Mouse (Mus musculus): ENCODE data around the gene Rrh.

The Rrh gene

GRCm38 (mm10) chr3:129822206-129822775 is at the start of gene Rrh:
Gene Rrh, minus strand, starts transcription at chr3:129822587.
- DNase-seq (ENCODE audit: low spot score), result no peak

- DNase-seq (ENCODE audit: low spot score), result no peak
Observed at GRCm38 (mm10) chr3:129863698-129864097, 41.3 kb upstream of the Rrh start.

GRCm38 (mm10) chr3:129862592-129862991 is 40.2 kb upstream of the Rrh start:
- DNase-seq (ENCODE audit: low spot score), result no peak

- DNase-seq (ENCODE audit: low spot score), result no peak
Observed at GRCm38 (mm10) chr3:129846846-129847245, 24.5 kb upstream of the Rrh start.

- DNase-seq (ENCODE audit: low spot score), result no peak
Observed at GRCm38 (mm10) chr3:129845868-129846267, 23.5 kb upstream of the Rrh start.

GRCm38 (mm10) chr3:129838017-129838416 is 15.6 kb upstream of the Rrh start:
- no peak for DNase-seq (ENCODE audit: low spot score)

- DNase-seq (ENCODE audit: low spot score), result no peak
Observed at GRCm38 (mm10) chr3:129836965-129837364, 14.6 kb upstream of the Rrh start.

- no peak for DNase-seq (ENCODE audit: low spot score)
Observed at GRCm38 (mm10) chr3:129836051-129836697, 13.8 kb upstream of the Rrh start.

- no peak for DNase-seq (ENCODE audit: low spot score)
Observed at GRCm38 (mm10) chr3:129835388-129835934, 13.1 kb upstream of the Rrh start, which contains the start of gene Cfi. Gene Cfi, plus strand, starts transcription at chr3:129835884.

GRCm38 (mm10) chr3:129831035-129831568 is 8.7 kb upstream of the Rrh start, which contains the start of gene Gar1:
Gene Gar1, minus strand, starts transcription at chr3:129831396.
- DNase-seq (ENCODE audit: low spot score), result peak; percentile 84

- DNase-seq (ENCODE audit: low spot score), result no peak
Observed at GRCm38 (mm10) chr3:129830626-129831025, 8.2 kb upstream of the Rrh start.

- no peak for DNase-seq (ENCODE audit: low spot score)
Observed at GRCm38 (mm10) chr3:129827691-129828090, 5.3 kb upstream of the Rrh start.

- no peak for DNase-seq (ENCODE audit: low spot score)
Observed at GRCm38 (mm10) chr3:129826691-129827090, 4.3 kb upstream of the Rrh start.

- no peak for DNase-seq (ENCODE audit: low spot score)
Observed at GRCm38 (mm10) chr3:129824891-129825290, 2.5 kb upstream of the Rrh start.

GRCm38 (mm10) chr3:129824146-129824545 is 1.8 kb upstream of the Rrh start:
- no peak for DNase-seq (ENCODE audit: low spot score)

GRCm38 (mm10) chr3:129823293-129823692 is 906 bp upstream of the Rrh start:
- peak; percentile 20 for DNase-seq (ENCODE audit: low spot score)

GRCm38 (mm10) chr3:129821736-129822135 is 651 bp downstream of the Rrh start:
- DNase-seq (ENCODE audit: low spot score), result no peak

GRCm38 (mm10) chr3:129820847-129821246 is 1.5 kb downstream of the Rrh start:
- DNase-seq (ENCODE audit: low spot score), result no peak

- DNase-seq (ENCODE audit: low spot score), result no peak
Observed at GRCm38 (mm10) chr3:129803765-129804164, 18.6 kb downstream of the Rrh start, which contains the start of gene Lrit3. Gene Lrit3, minus strand, starts transcription at chr3:129804030.

GRCm38 (mm10) chr3:129799011-129799410 is 23.4 kb downstream of the Rrh start:
- no peak for DNase-seq (ENCODE audit: low spot score)

- DNase-seq (ENCODE audit: low spot score), result no peak
Observed at GRCm38 (mm10) chr3:129798551-129798950, 23.8 kb downstream of the Rrh start.

GRCm38 (mm10) chr3:129797341-129797740 is 25.0 kb downstream of the Rrh start:
- no peak for DNase-seq (ENCODE audit: low spot score)

- no peak for DNase-seq (ENCODE audit: low spot score)
Observed at GRCm38 (mm10) chr3:129793801-129794200, 28.6 kb downstream of the Rrh start.
